Comparison of ENCODE assay signal across 10 mouse cellular contexts in the genomic region with DNA sequence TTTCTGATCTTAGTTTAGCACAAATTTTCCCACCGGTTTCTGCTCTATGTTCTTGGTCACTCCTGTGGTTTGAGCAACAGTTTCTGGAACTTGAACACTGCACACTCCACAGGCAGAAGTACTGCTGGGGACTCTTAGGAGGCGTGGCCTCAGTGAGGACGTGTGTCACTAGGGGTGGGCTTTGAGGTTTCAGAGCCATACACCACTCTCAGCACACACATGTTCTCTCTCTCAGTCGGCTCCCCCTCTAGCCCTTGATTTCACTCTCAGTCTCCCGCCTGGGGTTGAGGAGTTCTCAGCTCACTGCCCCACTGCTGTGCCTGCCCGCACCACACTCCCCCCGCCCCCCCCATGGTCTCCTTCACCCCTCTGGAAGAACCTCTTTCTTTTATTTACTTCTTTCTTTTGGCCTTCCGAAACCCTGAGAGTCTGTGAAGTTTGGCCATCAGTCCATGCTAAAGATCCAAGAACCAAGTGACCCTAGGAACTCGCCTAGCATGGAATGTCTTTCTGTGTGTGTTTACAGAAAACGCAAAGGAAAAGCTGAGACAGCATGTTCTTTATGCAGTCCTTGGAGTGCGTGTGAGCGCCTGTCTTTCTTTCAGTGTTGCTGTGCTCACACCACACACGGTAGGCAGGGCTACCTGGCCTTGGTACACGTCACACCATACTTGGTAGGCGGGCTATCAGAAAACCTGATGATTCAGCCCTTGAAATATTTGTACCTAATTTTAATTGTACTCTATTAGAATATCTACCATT.
DNase-seq lines count a peak whose midpoint lies in the region; ATAC-seq and TF ChIP-seq lines count a peak whose summit lies in the region.
"Had no signal": no experiment of that assay in that cellular context is flagged by ENCODE, and none has a peak within 500 bp of the region (broad histone marks: within the 10 kb centered on the region; RNA-seq: fewer than 3 reads in every experiment).

No protein-coding gene starts in this region.

- H3K4me2 ChIP-seq in lung, embryonic 14.5 days = no peak overlapping the region
- no peak overlapping the region for H3K4me2 ChIP-seq in embryonic facial prominence, embryonic 12.5 days (replicated peaks)
- H3K4me2 ChIP-seq in hindbrain, embryonic 12.5 days (replicated peaks) = no peak overlapping the region
- no peak overlapping the region for H3K4me2 ChIP-seq in midbrain, embryonic 14.5 days (ENCODE audit: low read length)
- H3K4me2 ChIP-seq: heart, embryonic 11.5 days; liver, embryonic 13.5 days had no signal

- H3K27me3 ChIP-seq in lung, embryonic 14.5 days (ENCODE audit: insufficient read depth, low read length) = no peaks in the 10 kb centered on the region
- no peaks in the 10 kb centered on the region for H3K27me3 ChIP-seq in embryonic facial prominence, embryonic 12.5 days
- H3K27me3 ChIP-seq in hindbrain, embryonic 12.5 days = no peaks in the 10 kb centered on the region
- no peaks in the 10 kb centered on the region for H3K27me3 ChIP-seq in midbrain, embryonic 14.5 days (ENCODE audit: control insufficient read depth, insufficient read depth, low read length)
- H3K27me3 ChIP-seq: liver, embryonic 13.5 days had no signal

- no peak overlapping the region for H3K4me3 ChIP-seq in lung, embryonic 14.5 days (ENCODE audit: low read depth, low read length)
- no peak overlapping the region for H3K4me3 ChIP-seq in embryonic facial prominence, embryonic 12.5 days
- no peak overlapping the region for H3K4me3 ChIP-seq in hindbrain, embryonic 12.5 days
- H3K4me3 ChIP-seq in midbrain, embryonic 14.5 days (replicated peaks; ENCODE audit: low read depth, low read length) = no peak overlapping the region
- H3K4me3 ChIP-seq: liver, embryonic 13.5 days had no signal

- peak; percentile 84 for ATAC-seq in lung, embryonic 14.5 days (ENCODE audit: insufficient read depth)
- ATAC-seq in embryonic facial prominence, embryonic 12.5 days (ENCODE audit: insufficient number of reproducible peaks, insufficient read depth, low FRiP score, low TSS enrichment) = peak; percentile 74; the same call in 1 of the 2 replicates
- peak; percentile 63; the same call in 1 of the 2 replicates for ATAC-seq in hindbrain, embryonic 12.5 days (ENCODE audit: low FRiP score)
- ATAC-seq in midbrain, embryonic 14.5 days (ENCODE audit: low FRiP score, low TSS enrichment) = no peak

- H3K27ac ChIP-seq in lung, embryonic 14.5 days (ENCODE audit: low read depth) = no peak overlapping the region
- H3K27ac ChIP-seq in embryonic facial prominence, embryonic 12.5 days = 0 out of 2 replicates have a peak overlapping the region, but pooled peaks have one; percentile 54
- no peak overlapping the region for H3K27ac ChIP-seq in hindbrain, embryonic 12.5 days
- no peak overlapping the region for H3K27ac ChIP-seq in midbrain, embryonic 14.5 days (replicated peaks; ENCODE audit: low read depth, low read length)
- H3K27ac ChIP-seq: liver, embryonic 13.5 days had no signal

- H3K36me3 ChIP-seq in lung, embryonic 14.5 days (ENCODE audit: insufficient read depth) = peaks cover 65% of the 10 kb centered on the region
- peaks cover 49% of the 10 kb centered on the region for H3K36me3 ChIP-seq in embryonic facial prominence, embryonic 12.5 days
- H3K36me3 ChIP-seq in hindbrain, embryonic 12.5 days = peaks cover 61% of the 10 kb centered on the region
- H3K36me3 ChIP-seq in midbrain, embryonic 14.5 days (ENCODE audit: control insufficient read depth, insufficient read depth, low read length) = peaks cover 61% of the 10 kb centered on the region

- 66% methylated on average over 15 of the region's 15 CpGs for WGBS in lung, embryonic 14.5 days
- 80% methylated on average over 15 of the region's 15 CpGs for WGBS in embryonic facial prominence, embryonic 12.5 days
- WGBS in hindbrain, embryonic 12.5 days = 72% methylated on average over 15 of the region's 15 CpGs
- WGBS in midbrain, embryonic 14.5 days = 86% methylated on average over 15 of the region's 15 CpGs

- 0 out of 2 replicates have a peak overlapping the region, but pooled peaks have one; percentile 0 for H3K9ac ChIP-seq in lung, embryonic 14.5 days
- no peak overlapping the region for H3K9ac ChIP-seq in embryonic facial prominence, embryonic 12.5 days
- no peak overlapping the region; the same call in 1 of the 2 replicates for H3K9ac ChIP-seq in hindbrain, embryonic 12.5 days
- no peak overlapping the region for H3K9ac ChIP-seq in midbrain, embryonic 14.5 days (replicated peaks; ENCODE audit: low read length)
- H3K9ac ChIP-seq: liver, embryonic 13.5 days had no signal

- no peaks in the 10 kb centered on the region for H3K4me1 ChIP-seq in lung, embryonic 14.5 days (ENCODE audit: insufficient read depth)
- H3K4me1 ChIP-seq in embryonic facial prominence, embryonic 12.5 days = 0 out of 2 replicates have a peak, but pooled peaks cover 3% of the 10 kb centered on the region
- no peaks in the 10 kb centered on the region for H3K4me1 ChIP-seq in hindbrain, embryonic 12.5 days
- no peaks in the 10 kb centered on the region for H3K4me1 ChIP-seq in midbrain, embryonic 14.5 days (ENCODE audit: control insufficient read depth, insufficient read depth, low read length)
- H3K4me1 ChIP-seq: liver, embryonic 13.5 days had no signal

- DNase-seq in lung, embryonic 14.5 days = peak; percentile 64
- DNase-seq in lung, postnatal 14 days = no peak
- peak; percentile 8 for DNase-seq in midbrain, embryonic 14.5 days
- DNase-seq in layer of hippocampus, adult 18-20 months (ENCODE audit: low spot score in 2 of 2) = no peak
- DNase-seq in heart, adult 11 months = no peak
- DNase-seq: kidney, postnatal 14 days; liver, embryonic 13.5 days had no signal

- H3K9me3 ChIP-seq in lung, embryonic 14.5 days (ENCODE audit: low read depth, low read length) = no peaks in the 10 kb centered on the region
- H3K9me3 ChIP-seq in embryonic facial prominence, embryonic 12.5 days = no peaks in the 10 kb centered on the region
- H3K9me3 ChIP-seq in hindbrain, embryonic 12.5 days (replicated peaks) = no peaks in the 10 kb centered on the region
- H3K9me3 ChIP-seq in midbrain, embryonic 14.5 days (ENCODE audit: control insufficient read depth, low read length) = no peaks in the 10 kb centered on the region
- H3K9me3 ChIP-seq: liver, embryonic 13.5 days had no signal

- TF ChIP-seq CTCF in lung, embryonic 14.5 days (IDR thresholded peaks at IDR 0.05; ENCODE audit: low read depth) = no peak

Comparison
In these comparisons a context has a peak if more than half of its experiments do, and no peak if none do; other contexts are left out.
1. DNase-seq: peak in lung, embryonic 14.5 days (single experiment) and midbrain, embryonic 14.5 days (single experiment); none in lung, postnatal 14 days (single experiment), layer of hippocampus, adult 18-20 months (0 of 2) and heart, adult 11 months (single experiment).